Mouse (Mus musculus): ENCODE measurements around the gene 2410004P03Rik. TPM values are rescaled to one million over a fixed set of nuclear protein-coding genes. Genes with fewer than 3 reads are reported as not detected.

The 2410004P03Rik gene
- polyA plus RNA-seq, 1 experiment from 2014 or later = 0.47 TPM

DNA sequence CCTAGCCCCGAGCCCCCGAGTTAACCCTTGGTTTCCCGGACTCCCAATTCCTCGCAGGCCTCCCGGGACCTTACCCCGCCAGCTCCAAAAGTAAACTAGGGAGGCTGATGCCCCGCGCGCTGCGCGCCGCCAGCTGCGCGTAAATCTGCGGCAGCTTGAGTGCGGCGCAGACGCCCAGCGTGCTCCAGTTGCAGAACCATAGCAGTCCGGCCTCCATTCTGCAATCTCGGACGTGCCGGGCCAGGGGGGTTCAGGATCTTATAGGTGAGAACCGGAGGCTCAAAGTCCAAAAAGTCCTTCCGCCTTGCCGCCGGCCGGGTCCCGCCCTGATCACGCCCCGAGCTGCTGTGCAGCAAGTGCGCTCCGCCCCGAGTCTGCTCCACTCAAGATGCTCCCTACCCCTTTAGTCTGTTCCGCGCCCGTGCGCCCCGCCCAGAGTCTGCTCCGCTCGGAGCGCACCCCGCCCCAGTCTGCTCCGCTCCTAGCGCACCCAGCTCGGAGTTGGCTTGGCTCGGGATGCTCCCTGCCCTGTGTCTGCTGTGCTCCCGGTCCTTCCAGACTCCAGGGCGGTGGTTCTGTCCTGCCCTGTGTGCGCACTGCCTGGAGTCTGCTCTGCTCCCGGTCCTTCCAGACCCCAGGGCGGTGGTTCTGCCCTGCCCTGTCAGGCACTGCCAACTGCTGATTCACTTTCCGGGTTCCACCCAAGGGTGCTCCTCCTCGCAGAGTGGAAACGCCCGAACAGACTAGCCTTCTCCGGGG, 11.6 kb downstream of the 2410004P03Rik start, which contains the start of gene Pqlc3:
Pqlc3 (minus strand) TSS at position 670 of the 759 bp plus-strand sequence.
- Histone ChIP-seq H3K9me3 (ENCODE audit: low read length) (no peaks in the 10 kb centered on the region), H3K4me1 (ENCODE audit: insufficient read depth, low read length) (peaks cover 7% of the 10 kb centered on the region), H3K4me2 (replicated peaks; ENCODE audit: low read depth, low read length) (peak within 1 kb of the TSS; percentile 88), H3K27me3 (ENCODE audit: insufficient read depth, low read length) (peaks cover 11% of the 10 kb centered on the region), H3K27ac (ENCODE audit: low read length) (no peak within 1 kb of the TSS), H3K9ac (replicated peaks; ENCODE audit: low read length) (peak within 1 kb of the TSS; percentile 60), H3K36me3 (ENCODE audit: insufficient read depth, low read length) (no peaks in the 10 kb centered on the region), H3K4me3 (ENCODE audit: low read length) (peak within 1 kb of the TSS; percentile 63)
- 2% methylated on average over 57 of the region's 57 CpGs for WGBS
- ATAC-seq (ENCODE audit: low FRiP score, low TSS enrichment) = peak; percentile 94

- Histone ChIP-seq H3K27ac (ENCODE audit: low read length) (no peak overlapping the region), H3K27me3 (ENCODE audit: insufficient read depth, low read length) (peaks cover 11% of the 10 kb centered on the region), H3K4me2 (replicated peaks; ENCODE audit: low read depth, low read length) (peak overlapping the region; percentile 88), H3K36me3 (ENCODE audit: insufficient read depth, low read length) (no peaks in the 10 kb centered on the region), H3K9ac (replicated peaks; ENCODE audit: low read length) (no peak overlapping the region), H3K9me3 (ENCODE audit: low read length) (no peaks in the 10 kb centered on the region), H3K4me3 (ENCODE audit: low read length) (peak overlapping the region; percentile 63), H3K4me1 (ENCODE audit: insufficient read depth, low read length) (peaks cover 7% of the 10 kb centered on the region)
- WGBS = 6% methylated on average over 10 of the region's 10 CpGs
- peak; percentile 5; the same call in 1 of the 2 replicates for ATAC-seq (ENCODE audit: low FRiP score, low TSS enrichment)
These were observed 12.4 kb downstream of the 2410004P03Rik start for GRCm38 (mm10) chr12:16999146-16999545.

GRCm38 (mm10) chr12:16996886-16997462, 14.6 kb downstream of the 2410004P03Rik start:
- H3K36me3 ChIP-seq (ENCODE audit: insufficient read depth, low read length) = no peaks in the 10 kb centered on the region
- H3K9ac ChIP-seq (replicated peaks; ENCODE audit: low read length) = no peak overlapping the region
- ATAC-seq (ENCODE audit: low FRiP score, low TSS enrichment) = no peak
- peaks cover 11% of the 10 kb centered on the region for H3K27me3 ChIP-seq (ENCODE audit: insufficient read depth, low read length)
- no peaks in the 10 kb centered on the region for H3K9me3 ChIP-seq (ENCODE audit: low read length)
- peaks cover 7% of the 10 kb centered on the region for H3K4me1 ChIP-seq (ENCODE audit: insufficient read depth, low read length)
- WGBS = 92% methylated on average over 5 of the region's 5 CpGs
- H3K4me2 ChIP-seq (replicated peaks; ENCODE audit: low read depth, low read length) = no peak overlapping the region
- no peak overlapping the region for H3K27ac ChIP-seq (ENCODE audit: low read length)
- no peak overlapping the region for H3K4me3 ChIP-seq (ENCODE audit: low read length)

DNA sequence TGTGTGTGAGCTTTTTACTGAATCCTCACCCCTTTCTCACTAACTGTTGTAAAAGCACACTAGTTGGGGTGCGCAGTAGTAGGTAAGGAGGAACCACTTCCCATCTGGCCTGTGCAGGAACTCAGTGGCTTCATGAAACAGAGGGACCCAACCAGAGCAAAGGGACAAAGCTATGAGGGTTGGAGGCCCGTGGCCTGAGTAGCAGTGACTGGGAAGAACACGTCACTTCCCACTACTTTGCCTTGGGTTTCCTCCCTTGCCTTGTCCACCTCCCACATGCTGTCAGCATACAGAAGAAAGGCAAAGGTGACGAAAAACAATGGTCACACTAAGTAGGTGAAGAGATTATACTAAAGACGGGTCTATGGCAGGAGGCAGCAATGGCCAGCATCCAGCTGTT, 15.2 kb downstream of the 2410004P03Rik start:
- Histone ChIP-seq H3K9me3 (ENCODE audit: low read length) (no peaks in the 10 kb centered on the region), H3K9ac (replicated peaks; ENCODE audit: low read length) (no peak overlapping the region), H3K36me3 (ENCODE audit: insufficient read depth, low read length) (no peaks in the 10 kb centered on the region), H3K4me2 (replicated peaks; ENCODE audit: low read depth, low read length) (no peak overlapping the region), H3K4me3 (ENCODE audit: low read length) (no peak overlapping the region), H3K27me3 (ENCODE audit: insufficient read depth, low read length) (peaks cover 11% of the 10 kb centered on the region), H3K4me1 (ENCODE audit: insufficient read depth, low read length) (peaks cover 7% of the 10 kb centered on the region), H3K27ac (ENCODE audit: low read length) (no peak overlapping the region)
- ATAC-seq (ENCODE audit: low FRiP score, low TSS enrichment) = no peak
- 75% methylated on average over 5 of the region's 5 CpGs for WGBS

DNA sequence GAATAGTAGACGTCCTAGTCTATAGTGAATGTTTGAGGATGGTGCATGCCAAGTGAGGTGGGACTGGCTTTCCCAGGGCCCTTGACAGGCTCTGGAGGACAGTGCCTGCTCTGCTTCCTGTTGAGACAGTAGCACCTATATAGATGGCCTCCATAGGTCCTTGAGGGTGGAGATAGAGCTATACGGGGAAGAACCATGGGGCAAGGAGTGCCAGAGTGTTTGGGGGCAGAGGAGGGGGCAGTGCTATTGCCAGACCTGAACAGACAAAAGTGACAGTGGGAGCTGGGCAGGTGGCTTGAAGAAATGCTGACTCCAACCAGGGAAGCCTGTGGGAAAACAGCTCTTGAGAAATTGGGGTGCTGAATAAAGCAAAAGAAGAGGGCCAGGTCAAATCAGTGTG, 17.2 kb downstream of the 2410004P03Rik start:
- no peaks in the 10 kb centered on the region for H3K36me3 ChIP-seq (ENCODE audit: insufficient read depth, low read length)
- no peak for ATAC-seq (ENCODE audit: low FRiP score, low TSS enrichment)
- 94% methylated on average over 2 of the region's 2 CpGs for WGBS
- H3K9ac ChIP-seq (replicated peaks; ENCODE audit: low read length) = no peak overlapping the region
- H3K9me3 ChIP-seq (ENCODE audit: low read length) = no peaks in the 10 kb centered on the region
- no peak overlapping the region for H3K27ac ChIP-seq (ENCODE audit: low read length)
- H3K4me3 ChIP-seq (ENCODE audit: low read length) = no peak overlapping the region
- H3K27me3 ChIP-seq (ENCODE audit: insufficient read depth, low read length) = peaks cover 8% of the 10 kb centered on the region; the same call in 1 of the 2 replicates
- H3K4me1 ChIP-seq (ENCODE audit: insufficient read depth, low read length) = peaks cover 3% of the 10 kb centered on the region
- H3K4me2 ChIP-seq (replicated peaks; ENCODE audit: low read depth, low read length) = no peak overlapping the region

DNA sequence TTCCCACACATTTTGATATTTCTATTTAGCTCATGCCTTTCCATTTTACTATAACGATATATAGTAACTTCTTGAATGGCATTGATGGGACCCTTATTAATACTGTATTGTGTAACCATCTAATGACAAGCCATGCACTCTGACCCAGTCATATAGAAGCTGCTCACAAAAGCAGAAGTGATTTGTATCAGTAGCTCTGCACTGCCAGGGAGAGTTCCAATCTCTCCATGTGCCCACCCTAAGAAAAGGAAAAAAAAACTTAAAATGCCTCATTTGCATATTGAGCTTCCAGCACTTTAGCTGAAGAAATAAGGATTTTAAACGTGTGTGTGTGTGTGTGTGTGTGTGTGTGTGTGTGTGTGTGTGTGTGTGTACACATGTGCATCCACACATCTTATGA, 19.2 kb downstream of the 2410004P03Rik start:
- WGBS = 88% methylated on average over 2 of the region's 2 CpGs
- no peak for ATAC-seq (ENCODE audit: low FRiP score, low TSS enrichment)
- Histone ChIP-seq H3K27me3 (ENCODE audit: insufficient read depth, low read length) (no peaks in the 10 kb centered on the region), H3K9me3 (ENCODE audit: low read length) (no peaks in the 10 kb centered on the region), H3K4me1 (ENCODE audit: insufficient read depth, low read length) (no peaks in the 10 kb centered on the region), H3K27ac (ENCODE audit: low read length) (no peak overlapping the region), H3K4me2 (replicated peaks; ENCODE audit: low read depth, low read length) (no peak overlapping the region), H3K9ac (replicated peaks; ENCODE audit: low read length) (no peak overlapping the region), H3K36me3 (ENCODE audit: insufficient read depth, low read length) (no peaks in the 10 kb centered on the region), H3K4me3 (ENCODE audit: low read length) (no peak overlapping the region)

GRCm38 (mm10) chr12:16991376-16991775, 20.2 kb downstream of the 2410004P03Rik start:
- H3K4me3 ChIP-seq (ENCODE audit: low read length) = no peak overlapping the region
- no peaks in the 10 kb centered on the region for H3K36me3 ChIP-seq (ENCODE audit: insufficient read depth, low read length)
- ATAC-seq (ENCODE audit: low FRiP score, low TSS enrichment) = no peak
- no peaks in the 10 kb centered on the region for H3K4me1 ChIP-seq (ENCODE audit: insufficient read depth, low read length)
- H3K9ac ChIP-seq (replicated peaks; ENCODE audit: low read length) = no peak overlapping the region
- no peak overlapping the region for H3K4me2 ChIP-seq (replicated peaks; ENCODE audit: low read depth, low read length)
- no peaks in the 10 kb centered on the region for H3K9me3 ChIP-seq (ENCODE audit: low read length)
- H3K27ac ChIP-seq (ENCODE audit: low read length) = no peak overlapping the region
- no peaks in the 10 kb centered on the region for H3K27me3 ChIP-seq (ENCODE audit: insufficient read depth, low read length)
- 91% methylated on average over 2 of the region's 2 CpGs for WGBS

DNA sequence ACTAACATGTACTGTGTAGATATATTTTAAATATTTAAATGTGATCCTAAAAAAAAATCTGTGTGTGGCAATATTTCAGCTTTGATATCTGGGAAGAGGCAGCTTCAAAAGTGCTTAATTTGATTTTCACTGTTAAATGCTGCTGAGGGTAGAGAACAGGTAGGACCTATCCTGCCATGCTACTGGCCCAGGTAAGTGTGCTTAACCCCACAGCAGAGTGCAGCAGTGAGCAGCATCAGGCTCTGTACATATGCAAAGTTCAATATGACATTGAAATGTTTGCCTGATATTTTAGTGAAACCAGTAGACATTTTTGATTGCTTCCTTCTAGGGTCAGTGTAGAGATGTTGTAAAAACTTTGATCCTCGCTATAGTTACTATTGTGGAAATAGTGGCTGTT, 25.7 kb downstream of the 2410004P03Rik start:
- H3K4me3 ChIP-seq (ENCODE audit: low read length) = no peak overlapping the region
- H3K4me1 ChIP-seq (ENCODE audit: insufficient read depth, low read length) = no peaks in the 10 kb centered on the region
- H3K9me3 ChIP-seq (ENCODE audit: low read length) = no peaks in the 10 kb centered on the region
- peaks cover 14% of the 10 kb centered on the region for H3K36me3 ChIP-seq (ENCODE audit: insufficient read depth, low read length)
- H3K27ac ChIP-seq (ENCODE audit: low read length) = no peak overlapping the region
- whole genome bisulfite sequencing = 90% methylated on average over 1 of the region's 1 CpGs
- H3K4me2 ChIP-seq (replicated peaks; ENCODE audit: low read depth, low read length) = no peak overlapping the region
- no peak overlapping the region for H3K9ac ChIP-seq (replicated peaks; ENCODE audit: low read length)
- no peak for ATAC-seq (ENCODE audit: low FRiP score, low TSS enrichment)
- no peaks in the 10 kb centered on the region for H3K27me3 ChIP-seq (ENCODE audit: insufficient read depth, low read length)

GRCm38 (mm10) chr12:16977120-16977519, 34.4 kb downstream of the 2410004P03Rik start:
- H3K27ac ChIP-seq (ENCODE audit: low read length) = no peak overlapping the region
- H3K9me3 ChIP-seq (ENCODE audit: low read length) = no peaks in the 10 kb centered on the region
- no peak overlapping the region for H3K4me3 ChIP-seq (ENCODE audit: low read length)
- H3K9ac ChIP-seq (replicated peaks; ENCODE audit: low read length) = no peak overlapping the region
- H3K27me3 ChIP-seq (ENCODE audit: insufficient read depth, low read length) = no peaks in the 10 kb centered on the region
- no peaks in the 10 kb centered on the region for H3K4me1 ChIP-seq (ENCODE audit: insufficient read depth, low read length)
- ATAC-seq (ENCODE audit: low FRiP score, low TSS enrichment) = no peak
- peaks cover 61% of the 10 kb centered on the region for H3K36me3 ChIP-seq (ENCODE audit: insufficient read depth, low read length)
- no peak overlapping the region for H3K4me2 ChIP-seq (replicated peaks; ENCODE audit: low read depth, low read length)

DNA sequence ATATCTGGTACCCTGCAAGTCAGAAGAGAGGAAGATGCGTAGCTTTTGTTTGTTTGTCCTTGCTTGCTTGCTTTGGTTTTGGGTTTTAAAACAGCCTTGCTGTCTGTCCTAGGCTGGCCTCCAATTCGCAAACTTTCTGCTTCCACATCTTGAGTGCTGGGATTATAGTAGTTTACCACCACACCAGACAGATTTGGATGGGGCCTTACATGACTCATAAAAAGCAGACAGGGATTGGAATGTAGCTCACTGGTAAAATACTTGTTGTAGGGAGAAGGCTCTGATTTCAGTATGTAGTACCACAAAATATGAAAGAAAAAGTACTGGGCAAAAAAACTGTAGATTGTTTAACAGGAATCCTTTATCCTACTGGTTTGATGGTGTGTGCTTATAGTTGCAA, 44.7 kb downstream of the 2410004P03Rik start:
- Histone ChIP-seq H3K36me3 (ENCODE audit: insufficient read depth, low read length) (peaks cover 30% of the 10 kb centered on the region), H3K4me2 (replicated peaks; ENCODE audit: low read depth, low read length) (no peak overlapping the region), H3K9ac (replicated peaks; ENCODE audit: low read length) (no peak overlapping the region), H3K4me3 (ENCODE audit: low read length) (no peak overlapping the region), H3K27ac (ENCODE audit: low read length) (no peak overlapping the region), H3K4me1 (ENCODE audit: insufficient read depth, low read length) (no peaks in the 10 kb centered on the region), H3K9me3 (ENCODE audit: low read length) (no peaks in the 10 kb centered on the region), H3K27me3 (ENCODE audit: insufficient read depth, low read length) (no peaks in the 10 kb centered on the region)
- WGBS = 98% methylated on average over 2 of the region's 2 CpGs
- ATAC-seq (ENCODE audit: low FRiP score, low TSS enrichment) = no peak

All from kidney, embryonic 16.5 days (tissue).